Mouse (Mus musculus) liver, embryonic 12.5 days (tissue): ENCODE data around the gene Trim58. TPM values are rescaled to one million over a fixed set of nuclear protein-coding genes. Genes with fewer than 3 reads are reported as not detected.

Source experiments
- ATAC-seq: fragments of 200-750 bp; cut with Nextera tagmentation; 2 replicates; pipeline ENCODE4 v1.8.0; 2017; ENCODE audit warnings: moderate number of reproducible peaks, mild to moderate bottlenecking, moderate library complexity
- H3K27ac ChIP-seq: fragments of 300-500 bp; sonication (generic); 2 replicates; pipeline ENCODE4 v1.5.1; 2016; ENCODE audit warnings: mild to moderate bottlenecking
- H3K27me3 ChIP-seq: fragments of 300-500 bp; sonication (generic); replicated peaks from 2 replicates; pipeline ENCODE4 v1.6.1; 2016; ENCODE audit warnings: mild to moderate bottlenecking, moderate library complexity
- H3K36me3 ChIP-seq: fragments of 300-500 bp; sonication (generic); 2 replicates; pipeline ENCODE4 v1.6.1; 2016; ENCODE audit warnings: mild to moderate bottlenecking, moderate library complexity
- H3K4me1 ChIP-seq: fragments of 300-500 bp; sonication (generic); 2 replicates; pipeline ENCODE4 v1.6.1; 2016
- H3K4me2 ChIP-seq: fragments of 300-500 bp; sonication (generic); 2 replicates; pipeline ENCODE4 v1.6.1; 2016; ENCODE audit warnings: mild to moderate bottlenecking, moderate library complexity
- H3K4me3 ChIP-seq: fragments of 300-500 bp; sonication (generic); 2 replicates; pipeline ENCODE4 v1.5.1; 2016; ENCODE audit warnings: mild to moderate bottlenecking, moderate library complexity
- H3K9ac ChIP-seq: fragments of 300-500 bp; sonication (generic); 2 replicates; pipeline ENCODE4 v1.6.1; 2016; ENCODE audit warnings: mild to moderate bottlenecking, moderate library complexity
- H3K9me3 ChIP-seq: fragments of 300-500 bp; sonication (generic); replicated peaks from 2 replicates; pipeline ENCODE4 v1.6.1; 2016; ENCODE audit warnings: mild to moderate bottlenecking, moderate library complexity
- WGBS: fragments of 180-500 bp; shearing (Covaris S2); methylation state at CpG from one replicate; pipeline ENCODE4 v1.1.7; 2016; ENCODE audit not compliant: insufficient replicate concordance; 5-methylcytosine and 5-hydroxymethylcytosine counted together
- polyA plus RNA-seq: library from polyadenylated mRNA; unstranded; fragments of >200 nt; fragmentation: Nextera tagmentation; extraction: Ambion mirVana; gene quantifications from 2 replicates; pipeline ENCODE4 v1.2.1, GENCODE M21; 2016

The Trim58 gene
- polyA plus RNA-seq, 1 experiment from 2014 or later = 9.2 TPM

DNA sequence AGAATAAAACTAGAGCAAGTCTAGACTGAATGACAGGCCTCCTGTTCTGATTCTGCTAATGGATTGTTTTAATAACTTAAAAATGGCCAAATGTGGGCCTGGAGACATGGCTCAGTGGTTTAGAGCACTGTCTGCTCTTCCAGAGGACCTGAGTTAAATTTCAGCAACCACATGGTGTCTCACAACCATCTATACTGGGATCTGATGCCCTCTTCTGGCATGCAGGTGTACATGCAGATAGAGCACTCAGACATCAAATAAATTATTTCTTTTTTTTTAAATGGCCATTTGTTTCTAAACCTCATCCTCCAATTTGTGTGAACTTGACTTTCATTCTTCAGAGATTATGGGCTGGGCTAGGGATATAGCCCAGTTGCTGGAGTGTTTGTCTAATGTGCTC, 29.0 kb downstream of the Trim58 start:
- Histone ChIP-seq H3K27me3 (no peaks in the 10 kb centered on the region), H3K36me3 (no peaks in the 10 kb centered on the region), H3K4me1 (no peaks in the 10 kb centered on the region), H3K9me3 (no peaks in the 10 kb centered on the region), H3K9ac (no peak overlapping the region), H3K4me2 (no peak overlapping the region), H3K4me3 (no peak overlapping the region), H3K27ac (no peak overlapping the region)
- no peak for ATAC-seq

DNA sequence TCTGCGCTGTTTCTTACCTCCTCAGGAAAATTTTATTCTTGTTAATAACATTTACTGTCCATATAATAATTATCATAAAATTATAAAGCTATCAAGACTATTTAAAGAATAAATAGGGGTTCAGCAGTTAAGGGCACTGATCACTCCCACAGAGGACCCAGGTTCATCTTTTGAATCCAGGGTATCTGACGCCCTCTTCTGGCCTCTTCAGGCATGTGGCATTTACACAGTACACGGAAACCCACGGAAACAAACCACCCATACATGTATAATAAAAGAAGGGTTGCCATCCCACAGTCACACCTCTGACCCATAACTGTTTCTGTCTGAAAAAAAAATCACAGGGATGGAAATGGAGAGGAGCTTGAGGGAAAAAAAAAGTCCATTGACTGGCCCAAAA, 31.6 kb downstream of the Trim58 start:
- H3K36me3 ChIP-seq = no peaks in the 10 kb centered on the region
- no peaks in the 10 kb centered on the region for H3K27me3 ChIP-seq
- no peak overlapping the region for H3K9ac ChIP-seq
- no peak overlapping the region for H3K27ac ChIP-seq
- H3K4me3 ChIP-seq = no peak overlapping the region
- WGBS = 37% methylated on average over 4 of the region's 4 CpGs
- H3K9me3 ChIP-seq = no peaks in the 10 kb centered on the region
- H3K4me2 ChIP-seq = no peak overlapping the region
- H3K4me1 ChIP-seq = no peaks in the 10 kb centered on the region
- ATAC-seq = no peak

DNA sequence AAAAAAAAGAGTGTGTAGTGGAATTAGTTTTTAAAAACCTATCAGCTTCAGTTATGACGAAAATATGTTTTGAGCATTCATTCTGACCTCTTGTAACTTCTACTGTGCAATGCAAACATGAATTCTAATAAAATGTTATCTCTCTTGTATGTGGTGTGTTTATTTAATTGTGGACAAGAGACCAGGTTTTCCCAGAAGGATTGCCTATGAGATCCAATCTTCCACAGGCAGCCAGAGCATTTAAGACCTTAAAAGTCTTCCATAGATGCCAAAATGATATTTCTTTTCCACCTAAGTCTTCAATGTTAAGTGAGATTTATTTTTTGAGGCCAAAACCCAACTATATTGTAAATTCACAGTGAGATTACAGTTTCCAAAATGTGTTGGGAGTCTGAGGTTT, 40.5 kb downstream of the Trim58 start, which contains the start of gene Olfr320:
Gene Olfr320 (plus strand): TSS at position 301 of the 400 bp plus-strand sequence.
- H3K27me3 ChIP-seq = no peaks in the 10 kb centered on the region
- H3K9me3 ChIP-seq = no peaks in the 10 kb centered on the region
- H3K27ac ChIP-seq = no peak within 1 kb of the TSS
- H3K36me3 ChIP-seq = no peaks in the 10 kb centered on the region
- no peak within 1 kb of the TSS for H3K4me3 ChIP-seq
- ATAC-seq = no peak
- no peaks in the 10 kb centered on the region for H3K4me1 ChIP-seq
- 53% methylated on average over 1 of the region's 1 CpGs for WGBS
- H3K9ac ChIP-seq = no peak within 1 kb of the TSS
- no peak within 1 kb of the TSS for H3K4me2 ChIP-seq

DNA sequence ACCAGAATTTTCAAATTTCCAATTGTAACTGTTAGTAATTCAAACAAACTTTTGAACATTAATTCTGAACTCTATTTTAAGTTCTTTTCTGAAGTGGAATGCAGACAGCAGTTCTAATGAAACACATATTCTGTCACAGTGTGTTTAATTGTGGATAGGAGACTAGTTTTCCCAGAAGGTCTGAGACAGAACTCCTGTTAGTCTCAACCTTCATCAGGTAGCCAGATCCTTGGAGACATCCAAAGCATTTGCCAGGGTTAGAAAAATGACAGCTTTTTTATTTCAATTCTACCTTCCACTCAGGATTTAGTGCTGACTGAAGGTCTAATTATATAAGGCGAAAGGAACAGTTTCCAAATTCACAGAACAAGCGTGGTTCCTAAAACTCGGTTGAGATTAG, 58.6 kb downstream of the Trim58 start, which contains the start of gene Olfr319:
Gene Olfr319 (plus strand): TSS at position 301 of the 400 bp plus-strand sequence.
- no peak within 1 kb of the TSS for H3K9ac ChIP-seq
- H3K9me3 ChIP-seq = peaks cover 10% of the 10 kb centered on the region
- no peaks in the 10 kb centered on the region for H3K4me1 ChIP-seq
- no peak for ATAC-seq
- no peaks in the 10 kb centered on the region for H3K27me3 ChIP-seq
- WGBS = 59% methylated on average over 3 of the region's 3 CpGs
- H3K4me2 ChIP-seq = no peak within 1 kb of the TSS
- H3K4me3 ChIP-seq = no peak within 1 kb of the TSS
- H3K36me3 ChIP-seq = no peaks in the 10 kb centered on the region
- no peak within 1 kb of the TSS for H3K27ac ChIP-seq

Other genes starting within 250 kb of the Trim58 start
- not detected in 2 replicates for gene 1810065E05Rik, start 219.4 kb upstream of the Trim58 start, polyA plus RNA-seq
- gene Gm12253, start 207.9 kb upstream of the Trim58 start, polyA plus RNA-seq = not detected in 2 replicates
- gene Lypd9, start 187.5 kb upstream of the Trim58 start, polyA plus RNA-seq = not detected in 2 replicates
- not detected in 2 replicates for gene Olfr30, start 178.2 kb upstream of the Trim58 start, polyA plus RNA-seq
- not detected in 2 replicates for gene Olfr332, start 147.9 kb upstream of the Trim58 start, polyA plus RNA-seq
- gene Olfr331, start 137.9 kb upstream of the Trim58 start, polyA plus RNA-seq = not detected in 2 replicates
- gene Olfr330, start 105.6 kb upstream of the Trim58 start, polyA plus RNA-seq = not detected in 2 replicates
- gene Olfr329-ps, start 94.0 kb upstream of the Trim58 start, polyA plus RNA-seq = not detected in 2 replicates
- not detected in 2 replicates for gene Olfr328, start 84.8 kb upstream of the Trim58 start, polyA plus RNA-seq
- gene Olfr224, start 69.9 kb upstream of the Trim58 start, polyA plus RNA-seq = not detected in 2 replicates
- gene Olfr325, start 62.7 kb upstream of the Trim58 start, polyA plus RNA-seq = not detected in 2 replicates
- gene Olfr324, start 45.4 kb upstream of the Trim58 start, polyA plus RNA-seq = not detected in 2 replicates
- gene 2210407C18Rik, start 24.4 kb upstream of the Trim58 start, polyA plus RNA-seq = not detected in 2 replicates
- gene Olfr323, start 10.0 kb upstream of the Trim58 start, polyA plus RNA-seq = not detected in 2 replicates
- not detected in 2 replicates for gene Olfr322, start 18.3 kb downstream of the Trim58 start, polyA plus RNA-seq
- not detected in 2 replicates for gene Olfr320, start 40.6 kb downstream of the Trim58 start, polyA plus RNA-seq
- not detected in 2 replicates for gene Olfr319, start 58.7 kb downstream of the Trim58 start, polyA plus RNA-seq
- gene Olfr318, start 83.5 kb downstream of the Trim58 start, polyA plus RNA-seq = not detected in 2 replicates
- gene Olfr317, start 98.7 kb downstream of the Trim58 start, polyA plus RNA-seq = not detected in 2 replicates
- gene Olfr316, start 112.3 kb downstream of the Trim58 start, polyA plus RNA-seq = not detected in 2 replicates
- gene Olfr315, start 132.7 kb downstream of the Trim58 start, polyA plus RNA-seq = not detected in 2 replicates
- gene Olfr314, start 142.5 kb downstream of the Trim58 start, polyA plus RNA-seq = not detected in 2 replicates
- 0.31 TPM in 1 of 2 replicates, not detected in the other for gene Fam183b, start 161.5 kb downstream of the Trim58 start, polyA plus RNA-seq
- not detected in 2 replicates for gene Olfr313, start 174.5 kb downstream of the Trim58 start, polyA plus RNA-seq
- gene Olfr312, start 188.8 kb downstream of the Trim58 start, polyA plus RNA-seq = not detected in 2 replicates
- not detected in 2 replicates for gene Olfr311, start 198.8 kb downstream of the Trim58 start, polyA plus RNA-seq
- 2.5 and 2.8 TPM in 2 replicates for gene Gm12258, start 206.7 kb downstream of the Trim58 start, polyA plus RNA-seq
- gene 2810021J22Rik, start 226.8 kb downstream of the Trim58 start, polyA plus RNA-seq = 3.2 and 3.6 TPM in 2 replicates